8 mouse cellular contexts compared by ENCODE assay signal in the genomic region with DNA sequence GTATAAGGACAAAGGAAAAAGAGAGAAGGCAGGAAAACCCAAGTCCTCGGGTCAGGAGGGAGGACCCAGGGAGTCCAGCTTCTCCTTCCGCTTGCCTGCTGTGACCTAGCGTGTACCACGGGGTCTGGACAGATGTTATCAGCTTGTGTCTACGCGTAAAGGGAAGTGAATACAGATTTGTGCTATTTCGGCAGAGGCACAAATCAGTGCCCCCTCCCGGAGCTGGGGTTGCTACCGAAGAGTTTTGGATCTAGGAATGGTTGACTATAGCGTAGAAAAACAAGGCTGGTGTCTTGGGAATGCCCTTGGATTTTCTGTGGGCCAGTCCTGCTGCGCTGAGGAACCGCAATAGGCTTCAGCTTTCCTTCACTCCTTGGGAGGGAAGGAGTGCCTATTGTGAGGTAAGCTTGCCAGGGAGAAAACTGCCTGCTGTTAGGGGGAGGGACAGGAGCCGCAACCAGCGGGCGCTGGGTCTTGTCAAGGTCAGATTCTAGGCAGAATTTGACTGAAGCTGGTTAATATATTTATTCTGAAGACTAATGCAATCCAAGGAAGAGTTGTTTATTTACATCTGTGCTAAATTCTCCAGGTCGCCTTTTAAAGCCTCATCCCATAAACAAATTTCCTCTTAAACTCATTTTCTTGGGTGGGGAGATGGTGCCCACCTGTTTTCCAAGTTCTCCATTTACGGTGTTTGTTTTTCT. TPM values are rescaled to one million over a fixed set of nuclear protein-coding genes. Genes with fewer than 3 reads are reported as not detected.
DNase-seq lines count a peak whose midpoint lies in the region; ATAC-seq lines count a peak whose summit lies in the region.

No protein-coding gene starts in this region.

- DNase-seq in adrenal gland, adult 8-10 months: peak; percentile 34
- DNase-seq in gastrocnemius, postnatal 25 days: peak; percentile 24
- DNase-seq in induced T-regulatory cell, adult 2 months (ENCODE audit: low read depth): peak; percentile 6
- DNase-seq in midbrain, embryonic 11.5 days (ENCODE audit: low spot score, missing footprints): peak; percentile 95
- peak; percentile 34 for DNase-seq in right cerebral cortex, postnatal 4 days

- no peaks in the 10 kb centered on the region for H3K9me3 ChIP-seq in limb, embryonic 12.5 days
- no peaks in the 10 kb centered on the region for H3K9me3 ChIP-seq in midbrain, embryonic 11.5 days (ENCODE audit: control insufficient read depth, low read length)

- H3K4me1 ChIP-seq in limb, embryonic 12.5 days (replicated peaks): peaks cover 17% of the 10 kb centered on the region
- peaks cover 19% of the 10 kb centered on the region for H3K4me1 ChIP-seq in midbrain, embryonic 11.5 days (ENCODE audit: control insufficient read depth, insufficient read depth, low read length)

- ATAC-seq in common myeloid progenitor, adult 5-6 weeks (replicated peaks; ENCODE audit: low read depth, poor library complexity, severe bottlenecking): peak; percentile 97
- 0 out of 2 replicates have a peak, but pooled peaks have one; percentile 54 for ATAC-seq in limb, embryonic 12.5 days (ENCODE audit: insufficient number of reproducible peaks, insufficient read depth, low FRiP score, low TSS enrichment, low read depth)
- peak; percentile 87 for ATAC-seq in midbrain, embryonic 11.5 days (ENCODE audit: low FRiP score)
- no peak for ATAC-seq in inflammation-experienced regulatory T-cells, adult 6 months

- peak overlapping the region; percentile 40 for H3K9ac ChIP-seq in limb, embryonic 12.5 days (replicated peaks)
- peak overlapping the region; percentile 59 for H3K9ac ChIP-seq in midbrain, embryonic 11.5 days (ENCODE audit: low read length)

- 6% methylated on average over 17 of the region's 17 CpGs for WGBS in limb, embryonic 12.5 days
- whole genome bisulfite sequencing in midbrain, embryonic 11.5 days: 1% methylated on average over 17 of the region's 17 CpGs

- peak overlapping the region; percentile 82 for H3K27ac ChIP-seq in limb, embryonic 12.5 days
- H3K27ac ChIP-seq in midbrain, embryonic 11.5 days (ENCODE audit: low read depth, low read length): peak overlapping the region; percentile 76

- no peaks in the 10 kb centered on the region for H3K36me3 ChIP-seq in limb, embryonic 12.5 days
- no peaks in the 10 kb centered on the region for H3K36me3 ChIP-seq in midbrain, embryonic 11.5 days (ENCODE audit: control insufficient read depth, insufficient read depth, low read length)

- peak overlapping the region; percentile 33 for H3K4me3 ChIP-seq in limb, embryonic 12.5 days (replicated peaks)
- peak overlapping the region; percentile 28 for H3K4me3 ChIP-seq in midbrain, embryonic 11.5 days (ENCODE audit: low read depth, low read length)

- peak overlapping the region; percentile 59 for H3K4me2 ChIP-seq in limb, embryonic 12.5 days
- H3K4me2 ChIP-seq in midbrain, embryonic 11.5 days: peak overlapping the region; percentile 46

- H3K27me3 ChIP-seq in limb, embryonic 12.5 days: no peaks in the 10 kb centered on the region
- no peaks in the 10 kb centered on the region for H3K27me3 ChIP-seq in midbrain, embryonic 11.5 days (ENCODE audit: control insufficient read depth, insufficient read depth, low read length)

RNA-seq across cellular contexts. Expression of gene Lix1, which starts 46.4 kb away (rescaled TPM):
- 10 to 100 TPM in 3 of 4 experiments, 1 to 10 TPM in 1; 7.9 to 11.3 (median 10.1) TPM for total RNA-seq in adrenal gland, adult 8-10 months (2022)
- total RNA-seq in common myeloid progenitor, adult 5-6 weeks (2017): not detected in 2 replicates
- total RNA-seq in gastrocnemius, postnatal 25 days (2021): 1 to 10 TPM; 2.2 to 2.6 TPM
- 35.1 and 38.9 TPM in 2 replicates for polyA plus RNA-seq in limb, embryonic 12.5 days (2016; fragmentation: Nextera tagmentation; extraction: Ambion mirVana)
- 46.9 and 54.6 TPM in 2 replicates for polyA plus RNA-seq in midbrain, embryonic 11.5 days (2014; fragmentation: Nextera tagmentation; extraction: Ambion mirVana)
- under 1 TPM in 1 of 3 experiments, not detected in 2; 0.39 TPM for polyA plus RNA-seq in inflammation-experienced regulatory T-cells, adult 6 months (2017; shearing (Covaris generic))

Comparison
In these comparisons a context has a peak if more than half of its experiments do, and no peak if none do; other contexts are left out.
1. DNase-seq: peak in every context shown above with its lines; median percentile 95 in midbrain, embryonic 11.5 days; 34 in adrenal gland, adult 8-10 months; 34 in right cerebral cortex, postnatal 4 days; 24 in gastrocnemius, postnatal 25 days; 6 in induced T-regulatory cell, adult 2 months.